Mouse (Mus musculus) ovary, adult 18-20 months (tissue): Measurements from ENCODE around the gene Amph.
"Not testable (repeated sequence)": the region's sequence is repeated elsewhere in the genome, so short reads cannot be mapped to it uniquely, and the experiment has no call there.

Source experiments
- DNase-seq: peaks from one replicate; pipeline ENCODE4 v3.0.0; 2022; ENCODE audit warnings: low spot score, mixed read lengths

Gene Amph

GRCm38 (mm10) chr13:18948171-18949028, at the start of gene Amph:
TSS of gene Amph (plus strand) at chr13:18948205.
- peak; percentile 33 for DNase-seq

DNA sequence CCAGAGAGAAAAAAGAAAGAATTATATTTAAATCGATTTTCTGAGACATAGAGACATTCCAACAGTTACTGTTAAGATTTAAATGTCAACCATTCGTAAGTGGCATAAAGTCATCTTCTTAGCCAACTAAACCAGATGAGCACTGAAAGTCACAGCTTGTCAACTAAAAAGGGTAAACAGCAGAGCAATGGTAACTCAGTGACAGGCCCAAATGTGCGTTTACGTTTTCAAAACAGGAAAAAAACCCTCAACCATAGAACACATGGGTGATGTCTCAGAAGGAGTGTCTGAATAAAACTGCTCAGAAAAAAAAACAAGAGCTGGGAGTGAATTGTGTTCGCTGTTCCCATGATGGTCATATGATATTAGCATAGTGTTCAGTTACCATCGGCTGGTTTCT, 44.4 kb upstream of the Amph start:
- no peak for DNase-seq

DNA sequence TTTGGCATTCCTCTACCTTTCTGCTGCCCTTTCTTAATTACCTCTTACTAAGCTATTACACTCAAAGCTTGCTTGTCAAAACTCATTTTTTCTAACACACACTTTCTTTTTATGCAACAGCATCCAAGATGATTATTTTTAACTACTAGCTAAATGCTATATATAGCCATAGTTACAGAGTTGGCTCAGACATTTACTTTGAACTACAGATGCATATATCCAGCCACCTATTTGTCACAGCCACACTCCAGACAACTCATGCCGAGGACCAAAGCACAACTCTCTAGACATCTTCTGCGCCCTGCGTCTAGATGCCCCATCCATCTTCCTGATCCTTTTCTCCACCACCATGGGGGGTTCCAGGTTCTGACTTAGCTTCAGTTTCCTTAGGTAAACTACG, 33.2 kb upstream of the Amph start:
- no peak for DNase-seq

GRCm38 (mm10) chr13:18933191-18933590, 14.8 kb upstream of the Amph start:
- DNase-seq, result not testable (repeated sequence)

DNA sequence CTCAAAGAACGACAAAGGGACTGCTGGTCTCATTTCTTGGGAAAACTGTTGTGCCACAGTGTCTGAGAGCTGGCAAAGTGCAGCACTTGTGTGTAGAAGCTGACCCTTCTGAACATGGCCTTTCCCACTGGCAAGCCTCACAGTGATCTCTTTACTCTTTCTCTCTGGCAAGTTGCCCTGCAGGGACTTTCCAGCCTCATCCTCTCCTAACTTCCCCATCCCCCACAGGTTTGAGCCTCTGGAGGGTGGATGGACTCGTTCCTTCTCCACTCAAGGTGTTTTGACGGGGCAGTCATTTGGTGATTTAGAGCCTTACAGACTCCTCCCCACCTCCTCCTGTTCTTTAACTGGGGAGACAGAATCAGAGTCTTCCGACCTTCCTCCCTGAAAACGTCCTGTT, 319 bp upstream of the Amph start:
- DNase-seq, result no peak

GRCm38 (mm10) chr13:18949029-18949350, 985 bp downstream of the Amph start:
- DNase-seq, result no peak

DNA sequence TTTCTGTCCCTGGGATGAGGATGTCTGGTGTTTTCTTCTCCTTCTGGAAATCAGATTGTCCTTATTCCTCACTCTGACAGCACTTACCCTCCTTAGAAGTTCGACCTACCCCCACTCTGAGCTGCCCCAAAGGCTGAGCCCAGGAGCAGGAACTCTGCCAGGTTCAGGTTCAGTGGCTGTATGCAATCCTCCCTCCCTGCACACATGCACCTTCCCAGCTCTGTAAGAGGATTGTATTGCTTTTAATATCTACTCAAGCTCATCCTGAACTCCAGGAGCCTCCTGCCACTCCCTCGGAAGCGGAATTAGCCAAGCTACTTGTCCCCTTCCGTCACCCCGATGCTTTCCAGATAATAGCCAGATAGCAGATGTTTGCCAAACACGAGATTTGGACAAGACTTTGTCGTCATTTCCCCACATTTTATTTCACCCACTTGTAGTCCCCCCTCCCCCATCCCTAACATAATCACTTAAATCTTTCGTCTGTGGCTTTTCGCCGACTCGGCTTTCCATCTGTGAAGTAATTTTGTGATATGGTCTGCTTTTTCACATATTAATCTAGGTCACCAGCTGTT, 1.7 kb downstream of the Amph start:
- no peak for DNase-seq

DNA sequence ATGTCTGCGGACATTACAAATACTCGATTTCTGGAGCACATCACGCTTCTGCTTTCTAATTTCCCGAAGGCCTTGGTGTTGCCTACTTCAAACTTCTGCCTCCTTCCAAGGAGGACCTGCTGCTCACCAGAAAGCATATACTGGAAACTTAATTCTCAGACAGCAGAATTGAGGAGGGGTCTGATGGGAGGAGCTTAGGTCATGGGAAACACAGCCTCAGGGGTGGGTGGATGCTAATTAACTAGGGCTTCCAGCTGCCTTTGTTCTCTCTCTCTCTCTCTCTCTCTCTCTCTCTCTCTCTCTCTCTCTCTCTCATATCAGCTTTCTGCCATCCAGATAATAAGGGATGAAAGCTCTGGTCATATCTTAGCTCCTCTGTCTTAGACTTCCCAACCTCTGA, 5.6 kb downstream of the Amph start:
- DNase-seq, result no peak

DNA sequence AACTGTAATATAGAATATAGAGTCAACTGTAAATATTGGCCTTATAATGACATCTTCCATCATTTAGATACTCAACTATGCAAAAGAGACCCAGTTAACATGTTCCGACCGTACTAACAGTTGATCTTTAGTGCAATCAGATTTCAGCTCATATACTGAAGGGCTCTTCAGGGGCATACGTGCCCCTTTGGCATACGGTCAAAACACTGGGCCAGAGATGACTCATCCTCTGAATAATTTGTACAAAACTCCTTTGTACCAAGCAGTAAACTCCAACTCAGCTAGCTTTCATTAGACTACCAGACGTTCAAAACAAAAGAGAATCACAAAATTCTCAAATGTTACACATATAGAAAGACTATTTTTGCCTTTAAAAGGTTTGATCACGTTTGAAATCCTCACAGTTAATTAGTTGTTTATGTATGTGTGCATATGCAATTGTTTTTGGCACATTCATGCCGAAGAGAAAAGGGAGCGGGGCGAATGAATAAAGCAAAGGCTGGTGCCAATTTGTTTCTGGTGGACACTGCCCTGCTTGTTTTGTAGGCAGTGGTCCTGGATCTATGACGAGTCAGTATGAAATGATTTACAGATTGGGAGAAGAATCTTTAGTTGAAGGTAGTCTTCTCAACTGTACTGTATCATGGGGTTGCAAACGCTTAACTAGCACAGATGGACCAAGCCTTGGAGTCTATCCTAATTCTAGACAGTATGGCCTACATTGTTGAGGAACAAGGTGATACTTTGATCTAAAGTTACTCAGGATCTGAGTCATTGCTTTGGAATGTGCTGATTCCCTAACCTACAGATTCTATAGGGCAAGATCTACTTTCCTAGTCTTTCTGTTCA, 8.3 kb downstream of the Amph start:
- DNase-seq, result no peak

- DNase-seq, result no peak
Measured at GRCm38 (mm10) chr13:18957028-18957427, 9.0 kb downstream of the Amph start.

DNA sequence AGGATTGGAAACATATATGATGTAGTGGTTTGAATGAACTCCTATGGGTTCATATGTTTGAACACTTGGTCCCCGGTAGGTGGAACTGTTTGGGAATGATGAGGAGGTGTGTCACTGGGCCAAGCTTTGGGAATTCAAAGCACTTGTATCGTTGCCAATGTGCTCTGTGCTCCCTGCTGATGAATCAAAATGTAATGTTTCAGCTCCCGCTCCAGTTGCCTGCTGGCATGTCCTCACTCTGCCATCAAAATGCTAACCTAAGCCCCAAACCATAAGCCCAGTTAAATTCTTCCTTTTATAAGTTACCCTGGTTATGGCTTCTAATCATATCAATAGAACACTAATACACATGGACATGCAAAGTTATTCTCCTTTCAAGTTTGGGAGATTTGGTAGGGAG, 24.6 kb downstream of the Amph start:
- no peak for DNase-seq

- DNase-seq, result no peak
Measured at GRCm38 (mm10) chr13:18974351-18974750, 26.3 kb downstream of the Amph start.

DNA sequence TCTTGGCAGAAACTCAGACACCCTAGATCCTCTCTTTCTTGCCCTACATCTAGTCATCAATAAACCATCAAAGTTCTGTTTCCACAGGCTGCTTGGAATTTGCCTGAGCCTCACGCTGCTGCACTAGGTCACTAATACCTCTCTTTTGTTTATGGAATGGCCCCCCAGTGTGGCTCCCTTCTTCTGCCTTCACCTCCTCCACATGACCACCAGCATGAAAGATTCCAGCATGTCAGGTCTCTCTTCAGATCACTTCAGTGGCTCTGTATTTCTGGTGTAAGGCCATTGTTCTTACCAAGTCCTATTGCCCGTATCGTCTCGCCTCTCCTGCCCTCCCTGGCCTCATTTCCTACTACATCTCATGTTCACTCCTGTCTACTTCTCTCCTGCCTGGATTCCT, 39.3 kb downstream of the Amph start:
- DNase-seq, result no peak

DNA sequence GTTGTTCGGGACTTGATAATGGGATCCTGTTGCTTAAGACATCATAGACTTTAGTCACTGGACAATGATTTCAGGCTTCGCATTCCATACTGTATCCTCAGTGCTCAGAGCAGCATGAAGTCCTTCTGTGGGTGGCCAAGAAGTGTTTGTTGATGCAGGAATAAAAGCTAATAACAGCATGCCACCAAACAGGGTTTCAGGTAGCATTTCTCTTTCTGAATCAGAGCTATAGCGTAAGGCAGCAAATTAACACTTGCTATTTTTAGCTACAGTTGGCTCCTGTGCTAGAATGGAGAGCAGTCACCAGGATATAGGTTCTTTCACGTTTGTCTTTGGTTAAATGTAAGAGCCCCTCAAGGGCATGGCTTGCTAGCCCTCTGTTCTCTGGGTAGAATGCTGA, 40.3 kb downstream of the Amph start:
- DNase-seq, result no peak

DNA sequence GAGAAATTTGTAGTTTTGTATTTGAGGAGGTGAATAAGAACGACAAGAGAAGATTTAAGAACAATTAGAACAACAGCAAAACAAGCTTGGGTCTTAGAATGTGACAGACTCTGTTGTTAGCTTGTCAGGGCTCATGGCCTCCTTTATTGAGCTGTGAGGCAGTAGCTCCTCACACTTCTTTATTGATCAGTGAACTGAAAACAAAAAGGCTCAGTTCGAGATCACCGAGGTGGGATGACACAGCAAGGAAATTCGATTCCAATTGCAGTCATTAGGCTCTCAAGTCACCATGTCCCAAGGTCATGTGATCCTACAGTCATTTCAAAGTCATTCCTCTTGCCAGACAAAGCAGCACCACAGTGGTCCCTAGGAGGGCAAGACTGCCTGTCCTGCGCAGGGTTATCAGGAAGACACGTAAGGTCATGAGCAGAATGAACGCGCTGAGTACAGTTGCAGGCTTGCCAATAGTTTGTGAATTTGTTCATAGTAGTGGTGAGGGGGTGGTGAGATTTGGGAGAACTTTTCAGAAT, 41.2 kb downstream of the Amph start:
- no peak for DNase-seq

GRCm38 (mm10) chr13:19002502-19002901, 54.5 kb downstream of the Amph start:
- no peak for DNase-seq

DNA sequence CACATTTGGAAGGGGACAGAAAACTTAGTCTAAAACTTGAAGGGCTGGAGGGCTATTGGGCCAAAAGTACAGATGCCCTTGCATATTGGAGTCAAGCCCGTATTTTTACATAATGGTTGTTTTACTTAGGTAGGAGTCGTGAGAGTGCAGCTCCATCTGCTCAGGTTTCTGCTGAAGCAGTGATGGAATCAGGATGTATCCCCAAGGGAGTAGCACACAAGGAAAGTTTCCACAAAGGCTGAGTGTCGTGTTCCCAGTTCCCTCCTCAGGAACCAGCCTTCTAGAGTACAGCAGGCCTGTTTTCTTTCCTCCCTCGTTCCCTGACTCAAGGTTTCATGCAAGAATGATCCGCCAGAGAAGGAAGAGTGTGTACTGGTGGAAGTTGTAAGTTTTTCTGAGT, 56.4 kb downstream of the Amph start:
- no peak for DNase-seq

- DNase-seq, result no peak
Measured at GRCm38 (mm10) chr13:19008440-19008839, 60.4 kb downstream of the Amph start.

GRCm38 (mm10) chr13:19014825-19015375, 66.9 kb downstream of the Amph start:
- no peak for DNase-seq

DNA sequence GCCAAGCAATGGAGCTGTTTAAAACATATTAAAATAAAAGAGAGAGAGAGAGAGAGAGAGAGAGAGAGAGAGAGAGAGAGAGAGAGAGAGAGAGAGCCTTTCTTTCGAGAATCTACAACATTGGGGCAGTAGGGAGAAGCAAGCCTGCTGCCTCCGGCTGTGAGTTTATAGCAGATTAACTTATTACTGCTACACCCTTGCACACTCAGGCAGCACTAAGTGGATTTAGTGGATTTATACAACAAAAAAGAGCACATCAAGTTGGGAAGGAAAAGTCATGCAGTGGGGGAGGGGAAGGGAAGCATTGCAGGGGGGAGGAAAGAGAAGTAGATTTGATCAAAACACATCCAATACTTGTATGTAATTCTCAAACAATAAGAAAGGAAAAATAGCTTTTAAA, 73.5 kb downstream of the Amph start:
- DNase-seq, result no peak

DNA sequence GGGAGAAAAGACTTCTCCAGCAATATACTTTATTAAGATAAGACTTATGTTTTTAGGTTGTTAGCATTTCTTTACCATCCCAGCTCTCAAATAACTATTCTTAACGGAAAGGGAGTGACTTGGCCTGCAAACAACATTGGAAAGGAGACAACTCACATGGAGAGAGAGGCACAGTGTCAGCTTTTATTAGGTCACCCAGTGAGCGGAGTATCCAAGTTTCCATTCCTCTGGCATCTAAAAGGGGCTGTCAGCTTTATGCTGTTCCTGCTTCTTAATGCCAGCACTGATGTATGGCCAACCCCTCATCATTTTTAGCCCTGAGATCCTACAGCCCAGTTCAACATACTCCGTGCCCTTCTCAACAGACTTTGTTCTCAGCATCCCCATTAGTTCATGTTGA, 74.3 kb downstream of the Amph start:
- DNase-seq, result no peak

DNA sequence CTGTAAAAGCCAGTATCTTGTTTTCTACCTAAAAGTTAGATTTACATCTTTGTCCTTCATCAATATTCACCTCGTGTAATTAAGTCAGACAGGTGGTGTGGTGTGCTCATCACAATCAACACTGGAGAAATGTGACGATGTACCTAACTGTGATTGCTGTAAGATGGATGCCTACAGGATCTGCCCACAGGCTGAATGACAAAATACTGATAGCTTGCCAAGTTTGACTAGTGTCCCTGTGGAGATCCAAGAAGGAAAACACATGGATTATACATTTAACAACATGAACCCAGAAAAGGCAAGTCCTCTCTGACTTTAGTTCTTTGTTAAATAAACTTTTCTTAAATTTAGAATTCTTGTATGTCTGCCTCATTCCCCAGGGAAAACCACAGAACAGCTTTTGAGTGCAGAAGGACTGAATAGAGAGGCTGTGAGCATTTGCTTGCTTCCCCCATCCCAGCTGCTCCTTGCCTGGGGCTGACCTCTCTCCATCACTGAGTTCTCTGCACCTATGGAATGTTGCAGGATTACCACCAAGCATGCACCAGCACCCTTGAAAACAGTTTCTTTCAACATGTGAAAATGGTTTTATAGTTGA, 77.2 kb downstream of the Amph start:
- no peak for DNase-seq
